18 mouse cellular contexts compared by ENCODE assay signal in genomic region chr5:38702091-38702490, GRCm38 (mm10).
"Had no signal": no experiment of that assay in that cellular context is flagged by ENCODE, and none has a peak within 500 bp of the region (broad histone marks: within the 10 kb centered on the region; RNA-seq: fewer than 3 reads in every experiment).

No protein-coding gene starts in this region.

- H3K9me3 ChIP-seq: midbrain, embryonic 10.5 days; midbrain, embryonic 12.5 days; neural tube, embryonic 13.5 days; neural tube, embryonic 15.5 days; stomach, embryonic 15.5 days had no signal

- DNase-seq: lung, adult 18-20 months; lung, embryonic 14.5 days; lung, postnatal 10 days; lung, postnatal 4 days; midbrain, embryonic 14.5 days; right cerebral cortex, adult 18-20 months; right cerebral cortex, postnatal 25 days; thymus, adult 2 months; thymus, postnatal 25 days; thymus, postnatal 4 days had no signal

- H3K27me3 ChIP-seq: midbrain, embryonic 12.5 days; neural tube, embryonic 13.5 days; neural tube, embryonic 15.5 days; stomach, embryonic 15.5 days had no signal

- H3K27ac ChIP-seq: midbrain, embryonic 10.5 days; midbrain, embryonic 12.5 days; neural tube, embryonic 13.5 days; neural tube, embryonic 15.5 days; stomach, embryonic 15.5 days; stomach, postnatal 0 days had no signal

- H3K4me3 ChIP-seq: midbrain, embryonic 10.5 days; midbrain, embryonic 12.5 days; myocyte; neural tube, embryonic 13.5 days; neural tube, embryonic 15.5 days; stomach, embryonic 15.5 days had no signal

- H3K4me1 ChIP-seq: midbrain, embryonic 12.5 days; neural tube, embryonic 13.5 days; neural tube, embryonic 15.5 days; stomach, embryonic 15.5 days had no signal

- H3K9ac ChIP-seq: lung, embryonic 14.5 days; midbrain, embryonic 12.5 days; neural tube, embryonic 13.5 days; neural tube, embryonic 15.5 days; stomach, embryonic 15.5 days had no signal

- H3K4me2 ChIP-seq: lung, embryonic 14.5 days; midbrain, embryonic 12.5 days; neural tube, embryonic 13.5 days; neural tube, embryonic 15.5 days; stomach, embryonic 15.5 days had no signal

- ATAC-seq: midbrain, embryonic 16.5 days had no signal

- H3K36me3 ChIP-seq: midbrain, embryonic 10.5 days; midbrain, embryonic 12.5 days; neural tube, embryonic 13.5 days; neural tube, embryonic 15.5 days; stomach, embryonic 15.5 days had no signal
